Mouse (Mus musculus): ENCODE measurements around the gene Tgif2lx1.
"Not testable (repeated sequence)": the region's sequence is repeated elsewhere in the genome, so short reads cannot be mapped to it uniquely, and the experiment has no call there.

Gene Tgif2lx1

DNA sequence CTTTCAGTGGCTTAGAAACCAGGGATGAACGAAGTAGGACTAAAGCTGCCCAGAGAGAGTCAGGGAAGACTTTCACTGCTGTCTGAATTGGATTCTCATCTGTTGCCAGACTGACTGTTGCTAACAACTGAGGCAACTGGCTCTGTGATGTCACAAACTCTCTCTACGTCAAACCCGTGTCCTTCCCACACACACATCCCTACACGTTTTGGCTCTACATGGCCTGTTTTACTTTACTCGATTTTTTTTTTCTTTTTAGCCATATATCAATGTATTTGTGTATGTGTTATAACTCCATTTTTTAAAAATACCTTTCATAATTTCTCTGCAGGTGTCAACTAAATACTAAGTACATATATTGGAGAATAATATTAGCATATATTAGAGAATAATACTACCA lies at the start of gene Tgif2lx1:
Tgif2lx1 (minus strand) TSS at position 101 of the 400 bp plus-strand sequence.
- not testable (repeated sequence) for DNase-seq (ENCODE audit: low read depth)

Data from naive thymus-derived CD4-positive, alpha-beta T cell, adult 2 months (primary cell).